Mouse (Mus musculus) liver, adult 2 months (tissue): Measurements from ENCODE around the gene Pik3r2.

Experiments
- CTCF ChIP-seq: fragments of 200-500 bp; IDR thresholded peaks from 2 replicates; pipeline ENCODE4 v1.5.1; 2011; ENCODE audit warnings: low read depth, low read length, control low read depth
- POLR2A ChIP-seq: fragments of 200-500 bp; IDR thresholded peaks from 2 replicates; pipeline ENCODE4 v1.6.1; 2011; ENCODE audit warnings: low read length, control low read depth; ENCODE audit not compliant: insufficient read depth; ENCODE audit errors: extremely low read depth

DNA sequence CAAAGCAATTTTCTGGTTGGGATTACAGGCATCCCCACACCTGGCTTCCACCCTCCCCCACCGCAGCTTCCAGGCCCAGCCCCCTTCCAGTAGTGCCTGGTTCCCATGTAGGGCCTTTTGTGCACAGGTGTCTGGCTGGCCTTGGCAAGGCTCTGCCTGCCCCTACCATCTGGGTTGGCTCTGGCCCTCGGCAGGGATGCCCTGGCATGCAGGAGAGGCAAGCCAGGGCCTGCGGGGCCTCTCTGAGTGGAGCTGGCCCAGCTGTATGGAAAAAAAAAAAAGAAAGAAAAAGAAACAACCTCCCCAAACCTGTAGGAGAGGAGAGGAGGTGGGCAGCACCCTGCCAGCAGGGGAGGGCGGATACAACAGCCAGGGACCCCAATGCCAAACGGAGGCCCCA lies 3.1 kb downstream of the Pik3r2 start:
- no peak for TF ChIP-seq CTCF
- no peak for TF ChIP-seq POLR2A
